Mouse (Mus musculus) forebrain, embryonic 14.5 days (tissue): Measurements from ENCODE around the gene Gnas. TPM values are rescaled to one million over a fixed set of nuclear protein-coding genes. Genes with fewer than 3 reads are reported as not detected.

Source experiments
- ATAC-seq: fragments of 200-750 bp; cut with Nextera tagmentation; 2 replicates; pipeline ENCODE4 v1.8.0; 2017; ENCODE audit warnings: mild to moderate bottlenecking, moderate library complexity
- DNase-seq: peaks from one replicate; pipeline ENCODE4 v3.0.0-alpha.2; 2015; ENCODE audit warnings: low spot score
- H3K27ac ChIP-seq: fragments of 300-500 bp; sonication (generic); 2 replicates; pipeline ENCODE4 v1.5.1; 2014; ENCODE audit warnings: low read depth, mild to moderate bottlenecking, control low read depth, low read length, moderate library complexity
- H3K27me3 ChIP-seq: fragments of 300-500 bp; sonication (generic); replicated peaks from 2 replicates; pipeline ENCODE4 v1.6.1; 2014; ENCODE audit warnings: low read length, control low read depth, mixed read lengths; ENCODE audit not compliant: control insufficient read depth, insufficient read depth
- H3K36me3 ChIP-seq: fragments of 300-500 bp; sonication (generic); 2 replicates; pipeline ENCODE4 v1.6.1; 2014; ENCODE audit warnings: low read length, control low read depth; ENCODE audit not compliant: control insufficient read depth, insufficient read depth
- H3K4me1 ChIP-seq: fragments of 300-500 bp; sonication (generic); 2 replicates; pipeline ENCODE4 v1.6.1; 2014; ENCODE audit warnings: antibody characterized with exemption, low read length, control low read depth; ENCODE audit not compliant: control insufficient read depth, insufficient read depth
- H3K4me2 ChIP-seq: fragments of 300-500 bp; sonication (generic); 2 replicates; pipeline ENCODE4 v1.6.1; 2014; ENCODE audit warnings: mild to moderate bottlenecking, control low read depth, low read length
- H3K4me3 ChIP-seq: fragments of 300-500 bp; sonication (generic); 2 replicates; pipeline ENCODE4 v1.5.1; 2014; ENCODE audit warnings: low read depth, low read length, control low read depth
- H3K9ac ChIP-seq: fragments of 300-500 bp; sonication (generic); 2 replicates; pipeline ENCODE4 v1.6.1; 2014; ENCODE audit warnings: mild to moderate bottlenecking, low read length, control low read depth, moderate library complexity
- H3K9me3 ChIP-seq: fragments of 300-500 bp; sonication (generic); replicated peaks from 2 replicates; pipeline ENCODE4 v1.6.1; 2016; ENCODE audit warnings: low read length, control low read depth, mixed read lengths; ENCODE audit not compliant: control insufficient read depth
- WGBS: fragments of 180-500 bp; shearing (Covaris S2); extraction: QIAGEN DNeasy Blood & Tissue Kit; methylation state at CpG from one replicate; pipeline ENCODE4 v1.1.7; 2014; 5-methylcytosine and 5-hydroxymethylcytosine counted together
- polyA plus RNA-seq: library from polyadenylated mRNA; unstranded; fragments of >200 nt; fragmentation: Nextera tagmentation; extraction: Ambion mirVana; gene quantifications from 2 replicates; pipeline ENCODE4 v1.2.1, GENCODE M21; 2014

Gnas gene
- polyA plus RNA-seq, 1 experiment from 2014 or later: 966 TPM

DNA sequence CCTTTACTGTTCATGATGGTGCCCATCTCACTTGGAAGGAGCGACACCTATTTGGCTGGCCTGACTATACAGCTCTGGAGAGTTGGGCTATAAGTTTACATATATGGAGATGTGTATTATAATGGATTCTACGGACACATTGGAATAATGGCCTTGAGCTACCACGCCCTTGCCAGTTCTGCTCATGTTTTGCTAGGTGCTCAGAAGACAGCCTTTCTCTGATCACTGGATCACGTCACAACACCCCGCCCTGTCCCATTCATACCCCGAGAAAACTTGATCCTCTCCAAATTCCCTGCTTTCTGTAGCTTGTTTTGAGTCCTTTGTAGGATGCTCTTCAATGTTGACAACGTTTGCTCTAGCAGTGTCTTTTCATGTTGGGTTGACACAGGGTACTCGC is 19.9 kb upstream of the Gnas start:
- Histone ChIP-seq H3K4me2 (no peak overlapping the region), H3K9me3 (no peaks in the 10 kb centered on the region), H3K9ac (no peak overlapping the region), H3K27ac (no peak overlapping the region), H3K4me3 (no peak overlapping the region), H3K27me3 (no peaks in the 10 kb centered on the region), H3K4me1 (no peaks in the 10 kb centered on the region), H3K36me3 (peaks cover 23% of the 10 kb centered on the region; the same call in 1 of the 2 replicates)
- DNase-seq: no peak
- ATAC-seq: no peak
- 85% methylated on average over 8 of the region's 8 CpGs for WGBS

DNA sequence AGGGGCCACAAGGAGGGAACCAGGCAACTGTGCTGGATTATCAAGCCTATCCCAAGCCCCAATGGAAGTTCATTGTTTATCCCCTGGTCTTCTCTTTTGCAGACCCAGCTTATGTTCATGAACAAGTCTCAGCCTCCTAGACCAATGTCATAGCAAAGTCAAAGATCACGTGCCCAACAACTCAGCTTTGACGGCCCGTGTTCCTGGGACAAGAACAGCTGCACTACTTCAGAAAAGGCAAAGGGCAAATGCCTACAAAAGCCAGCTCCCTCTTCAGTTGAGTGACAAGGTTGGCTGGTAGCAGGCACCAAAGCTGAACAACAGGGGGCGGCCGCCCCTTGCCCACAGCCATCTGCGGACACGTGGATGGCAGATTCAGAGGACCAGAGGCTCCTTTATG is 13.7 kb upstream of the Gnas start:
- 83% methylated on average over 7 of the region's 7 CpGs for WGBS
- H3K27me3 ChIP-seq: no peaks in the 10 kb centered on the region
- H3K4me2 ChIP-seq: no peak overlapping the region
- no peak overlapping the region for H3K27ac ChIP-seq
- H3K9ac ChIP-seq: no peak overlapping the region
- ATAC-seq (no peak), DNase-seq (no peak)
- no peak overlapping the region for H3K4me3 ChIP-seq
- H3K36me3 ChIP-seq: peaks cover 26% of the 10 kb centered on the region; the same call in 1 of the 2 replicates
- H3K9me3 ChIP-seq: no peaks in the 10 kb centered on the region
- no peaks in the 10 kb centered on the region for H3K4me1 ChIP-seq

DNA sequence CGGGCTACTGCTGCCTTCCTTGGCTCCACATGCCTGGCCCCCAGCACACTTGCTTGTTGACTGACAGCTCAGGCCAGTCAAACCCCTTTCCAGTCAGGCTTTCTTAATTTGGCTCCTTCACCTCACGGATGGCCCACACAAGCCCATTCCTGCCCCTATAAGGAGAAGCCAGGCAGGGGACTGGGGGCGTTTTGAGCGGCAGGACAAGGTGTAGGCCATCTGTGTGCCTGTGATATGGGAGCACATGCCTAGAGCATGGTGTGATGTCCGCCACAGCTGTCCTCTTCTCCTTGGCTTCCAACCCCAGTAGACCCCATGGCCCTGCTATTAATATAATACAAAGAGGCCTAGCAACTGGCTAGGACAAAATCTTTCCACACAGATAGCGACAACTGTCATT is 12.7 kb upstream of the Gnas start:
- Histone ChIP-seq H3K36me3 (peaks cover 26% of the 10 kb centered on the region; the same call in 1 of the 2 replicates), H3K4me2 (no peak overlapping the region), H3K4me3 (no peak overlapping the region), H3K9me3 (no peaks in the 10 kb centered on the region), H3K9ac (no peak overlapping the region), H3K4me1 (no peaks in the 10 kb centered on the region), H3K27me3 (no peaks in the 10 kb centered on the region), H3K27ac (no peak overlapping the region)
- 91% methylated on average over 6 of the region's 6 CpGs for WGBS
- ATAC-seq (no peak), DNase-seq (no peak)

GRCm38 (mm10) chr2:174273131-174273530 is 11.0 kb upstream of the Gnas start:
- H3K27me3 ChIP-seq: no peaks in the 10 kb centered on the region
- WGBS: 90% methylated on average over 5 of the region's 5 CpGs
- peaks cover 11% of the 10 kb centered on the region; the same call in 1 of the 2 replicates for H3K36me3 ChIP-seq
- no peaks in the 10 kb centered on the region for H3K4me1 ChIP-seq
- H3K4me3 ChIP-seq: no peak overlapping the region
- ATAC-seq: no peak
- H3K9me3 ChIP-seq: no peaks in the 10 kb centered on the region
- H3K27ac ChIP-seq: no peak overlapping the region
- H3K4me2 ChIP-seq: no peak overlapping the region
- no peak for DNase-seq
- H3K9ac ChIP-seq: no peak overlapping the region

DNA sequence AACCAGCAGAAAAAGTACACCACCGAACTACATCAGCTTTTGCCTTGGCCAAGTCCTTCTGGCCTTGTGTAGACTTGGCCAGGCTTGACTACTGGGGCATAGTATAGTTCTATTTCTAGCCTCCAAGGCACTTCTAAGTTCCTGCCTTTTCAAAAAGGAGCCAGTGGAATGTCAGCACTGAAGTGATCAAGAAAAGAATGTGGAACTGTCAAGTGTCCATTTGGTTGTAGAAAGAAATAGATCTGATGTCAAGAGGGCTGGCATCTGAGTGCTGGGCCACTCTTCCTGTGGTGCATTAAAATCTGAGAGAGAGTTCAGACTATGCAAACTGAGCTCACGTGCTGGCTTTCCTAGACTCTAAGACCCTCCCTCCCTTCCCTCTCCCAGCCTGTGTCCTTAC is 10.2 kb upstream of the Gnas start:
- ATAC-seq (no peak), DNase-seq (no peak)
- Histone ChIP-seq H3K27ac (no peak overlapping the region), H3K36me3 (peaks cover 6% of the 10 kb centered on the region; the same call in 1 of the 2 replicates), H3K4me3 (no peak overlapping the region), H3K9me3 (no peaks in the 10 kb centered on the region), H3K9ac (no peak overlapping the region), H3K4me2 (no peak overlapping the region), H3K4me1 (no peaks in the 10 kb centered on the region), H3K27me3 (no peaks in the 10 kb centered on the region)
- 90% methylated on average over 2 of the region's 2 CpGs for WGBS

- H3K9me3 ChIP-seq: 0 out of 2 replicates have a peak, but pooled peaks cover 2% of the 10 kb centered on the region
- ATAC-seq (no peak), DNase-seq (no peak)
- H3K4me1 ChIP-seq: no peaks in the 10 kb centered on the region
- WGBS: 65% methylated on average over 8 of the region's 8 CpGs
- peaks cover 11% of the 10 kb centered on the region for H3K27me3 ChIP-seq
- no peak overlapping the region for H3K4me2 ChIP-seq
- no peak overlapping the region for H3K4me3 ChIP-seq
- peaks cover 42% of the 10 kb centered on the region for H3K36me3 ChIP-seq
- no peak overlapping the region for H3K9ac ChIP-seq
- H3K27ac ChIP-seq: no peak overlapping the region
Measured at GRCm38 (mm10) chr2:174279771-174280170, 4.3 kb upstream of the Gnas start.

DNA sequence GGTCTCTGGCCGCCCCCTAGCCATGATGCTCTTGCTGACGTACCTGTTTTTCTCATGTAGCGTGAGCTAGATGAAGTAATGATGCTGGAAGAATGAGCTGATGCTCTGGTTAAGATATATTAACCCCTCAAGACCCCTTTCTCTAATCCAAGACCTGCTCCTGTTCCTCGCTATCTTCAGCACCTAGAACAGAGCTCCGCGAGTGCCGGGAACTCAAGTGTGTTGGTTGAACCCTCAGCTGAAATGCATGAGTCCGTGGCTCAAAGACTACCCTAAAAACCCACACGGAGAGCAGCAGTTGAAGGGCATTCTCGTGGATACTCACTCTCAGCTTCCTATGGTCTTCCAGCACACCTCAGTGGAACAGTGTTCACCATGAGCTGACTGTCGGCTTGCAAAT is 779 bp upstream of the Gnas start:
- 48% methylated on average over 11 of the region's 11 CpGs for WGBS
- Histone ChIP-seq H3K4me2 (peak overlapping the region; percentile 40; the same call in 1 of the 2 replicates), H3K4me3 (no peak overlapping the region), H3K36me3 (peaks cover 64% of the 10 kb centered on the region), H3K9me3 (peaks cover 20% of the 10 kb centered on the region; the same call in 1 of the 2 replicates), H3K27ac (no peak overlapping the region), H3K9ac (no peak overlapping the region), H3K27me3 (peaks cover 34% of the 10 kb centered on the region), H3K4me1 (no peaks in the 10 kb centered on the region)
- DNase-seq (no peak), ATAC-seq (0 out of 2 replicates have a peak, but pooled peaks have one; percentile 6)

- Histone ChIP-seq H3K4me1 (no peaks in the 10 kb centered on the region; the same call in 1 of the 2 replicates), H3K9ac (no peak overlapping the region), H3K4me3 (peak overlapping the region; percentile 14), H3K27me3 (peaks cover 34% of the 10 kb centered on the region), H3K36me3 (peaks cover 60% of the 10 kb centered on the region), H3K4me2 (peak overlapping the region; percentile 40), H3K9me3 (peaks cover 20% of the 10 kb centered on the region; the same call in 1 of the 2 replicates), H3K27ac (no peak overlapping the region)
- 0 out of 2 replicates have a peak, but pooled peaks have one; percentile 3 for ATAC-seq
- DNase-seq: no peak
- WGBS: 51% methylated on average over 58 of the region's 58 CpGs
Measured at GRCm38 (mm10) chr2:174284807-174285457, 812 bp downstream of the Gnas start.

DNA sequence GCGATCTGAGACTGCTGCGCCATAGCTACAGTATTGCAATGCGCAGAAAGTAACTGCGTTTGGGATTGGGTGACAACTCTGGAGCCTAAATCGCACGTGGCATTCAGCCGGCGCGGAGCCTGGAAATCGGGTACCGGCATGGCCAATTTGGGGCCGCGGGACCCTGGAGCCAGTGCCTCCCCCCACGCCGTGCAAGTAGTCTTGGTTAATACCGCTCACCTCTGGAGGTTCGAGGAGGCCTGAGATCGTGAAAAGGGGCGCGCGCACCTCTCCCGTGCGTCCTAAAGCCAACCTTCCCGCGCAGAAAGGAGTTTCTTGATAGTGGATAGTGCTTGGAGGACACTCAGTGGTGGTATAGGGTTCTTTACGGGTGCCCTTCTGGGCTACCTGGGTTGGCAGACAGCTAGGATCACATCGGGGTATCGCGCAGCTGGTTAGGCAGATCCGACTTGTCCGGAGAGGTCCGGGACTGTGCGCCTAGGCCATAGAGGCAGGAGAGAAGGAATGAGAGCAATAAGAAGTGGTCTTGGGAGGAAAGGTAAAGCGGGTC is 1.9 kb downstream of the Gnas start:
- no peak overlapping the region for H3K27ac ChIP-seq
- DNase-seq (no peak), ATAC-seq (no peak)
- H3K4me2 ChIP-seq: no peak overlapping the region
- H3K9ac ChIP-seq: no peak overlapping the region
- H3K4me3 ChIP-seq: no peak overlapping the region
- no peaks in the 10 kb centered on the region; the same call in 1 of the 2 replicates for H3K4me1 ChIP-seq
- H3K36me3 ChIP-seq: peaks cover 53% of the 10 kb centered on the region
- WGBS: 47% methylated on average over 34 of the region's 34 CpGs
- peaks cover 34% of the 10 kb centered on the region for H3K27me3 ChIP-seq
- H3K9me3 ChIP-seq: peaks cover 20% of the 10 kb centered on the region; the same call in 1 of the 2 replicates
